Mouse (Mus musculus) cortical plate, adult 2 months (tissue): ENCODE results near the gene Shisa5.

Source experiments
- CTCF ChIP-seq: fragments of 200-500 bp; IDR thresholded peaks from 2 replicates; pipeline ENCODE4 v1.5.1; 2011; ENCODE audit warnings: mild to moderate bottlenecking, control low read depth, low read length; ENCODE audit not compliant: insufficient read depth; ENCODE audit errors: extremely low read depth
- POLR2A ChIP-seq: fragments of 200-500 bp; IDR thresholded peaks from 2 replicates; pipeline ENCODE4 v1.6.1; 2011; ENCODE audit warnings: mild to moderate bottlenecking, low read length, control low read depth; ENCODE audit not compliant: insufficient read depth; ENCODE audit errors: extremely low read depth

DNA sequence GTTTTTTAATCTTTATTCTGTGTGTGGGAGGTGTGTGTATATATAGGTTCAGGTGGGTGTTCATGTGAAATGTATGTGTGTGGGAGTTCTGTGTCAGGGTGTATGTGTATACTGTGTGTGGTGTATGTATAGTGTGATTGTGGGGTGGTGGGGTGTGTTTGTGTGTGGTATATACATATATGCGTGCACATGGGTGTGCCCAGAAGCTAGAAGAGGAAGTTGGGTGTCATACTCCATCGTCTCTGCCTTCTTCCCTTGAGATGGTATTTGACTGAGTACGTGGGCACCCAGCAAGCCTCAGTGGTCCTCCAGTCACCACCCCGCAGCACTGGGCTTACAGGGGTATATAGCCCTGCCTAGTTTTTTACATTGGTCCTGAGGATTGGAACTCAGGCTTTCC, 16.9 kb upstream of the Shisa5 start:
- TF ChIP-seq POLR2A (no peak), CTCF (no peak)
